Mouse (Mus musculus): ENCODE results near the gene Gimap3. TPM values are rescaled to one million over a fixed set of nuclear protein-coding genes. Genes with fewer than 3 reads are reported as not detected.

The Gimap3 gene
- polyA plus RNA-seq, 1 experiment from 2014 or later: 0.75 TPM

- no peak overlapping the region for H3K9ac ChIP-seq (replicated peaks)
- DNase-seq (no peak), ATAC-seq (no peak)
- no peak overlapping the region for H3K4me3 ChIP-seq (ENCODE audit: low read depth, low read length)
- H3K4me2 ChIP-seq (ENCODE audit: low read depth, low read length): peak overlapping the region; percentile 39
- 49% methylated on average over 3 of the region's 3 CpGs for WGBS (ENCODE audit: insufficient replicate concordance)
- peaks cover 23% of the 10 kb centered on the region for H3K4me1 ChIP-seq (ENCODE audit: insufficient read depth)
- peak overlapping the region; percentile 74; the same call in 1 of the 2 replicates for H3K27ac ChIP-seq (ENCODE audit: low read depth)
- no peak for TF ChIP-seq EP300 (IDR thresholded peaks at IDR 0.05; ENCODE audit: low read depth)
- no peak for TF ChIP-seq CTCF (IDR thresholded peaks at IDR 0.05; ENCODE audit: low read depth)
- H3K27me3 ChIP-seq (ENCODE audit: insufficient read depth, low read length): no peaks in the 10 kb centered on the region
- H3K36me3 ChIP-seq (replicated peaks; ENCODE audit: insufficient read depth, low read length): no peaks in the 10 kb centered on the region
- H3K9me3 ChIP-seq (ENCODE audit: low read length): no peaks in the 10 kb centered on the region
Observed at GRCm38 (mm10) chr6:48740501-48741169, 30.0 kb downstream of the Gimap3 start.

GRCm38 (mm10) chr6:48739780-48740055 lies 30.9 kb downstream of the Gimap3 start:
- H3K4me2 ChIP-seq (ENCODE audit: low read depth, low read length): peak overlapping the region; percentile 39
- H3K4me1 ChIP-seq (ENCODE audit: insufficient read depth): peaks cover 23% of the 10 kb centered on the region
- TF ChIP-seq EP300 (IDR thresholded peaks at IDR 0.05; ENCODE audit: low read depth) (no peak), CTCF (IDR thresholded peaks at IDR 0.05; ENCODE audit: low read depth) (no peak)
- no peaks in the 10 kb centered on the region for H3K27me3 ChIP-seq (ENCODE audit: insufficient read depth, low read length)
- peak overlapping the region; percentile 19 for H3K4me3 ChIP-seq (ENCODE audit: low read depth, low read length)
- H3K9me3 ChIP-seq (ENCODE audit: low read length): no peaks in the 10 kb centered on the region
- H3K36me3 ChIP-seq (replicated peaks; ENCODE audit: insufficient read depth, low read length): no peaks in the 10 kb centered on the region
- DNase-seq: no peak
- no peak overlapping the region for H3K27ac ChIP-seq (ENCODE audit: low read depth)
- no peak for ATAC-seq
- WGBS (ENCODE audit: insufficient replicate concordance): 50% methylated on average over 3 of the region's 3 CpGs
- no peak overlapping the region for H3K9ac ChIP-seq (replicated peaks)

- peak within 1 kb of the TSS; percentile 51 for H3K27ac ChIP-seq (ENCODE audit: low read depth)
- H3K9me3 ChIP-seq (ENCODE audit: low read length): no peaks in the 10 kb centered on the region
- H3K27me3 ChIP-seq (ENCODE audit: insufficient read depth, low read length): no peaks in the 10 kb centered on the region
- TF ChIP-seq CTCF (IDR thresholded peaks at IDR 0.05; ENCODE audit: low read depth) (no peak), EP300 (IDR thresholded peaks at IDR 0.05; ENCODE audit: low read depth) (no peak)
- no peaks in the 10 kb centered on the region for H3K36me3 ChIP-seq (replicated peaks; ENCODE audit: insufficient read depth, low read length)
- H3K4me3 ChIP-seq (ENCODE audit: low read depth, low read length): peak within 1 kb of the TSS; percentile 45
- peak within 1 kb of the TSS; percentile 39 for H3K4me2 ChIP-seq (ENCODE audit: low read depth, low read length)
- 29% methylated on average over 15 of the region's 15 CpGs for WGBS (ENCODE audit: insufficient replicate concordance)
- H3K9ac ChIP-seq (replicated peaks): peak within 1 kb of the TSS; percentile 41; the same call in 1 of the 2 replicates
- DNase-seq (peak; percentile 21), ATAC-seq (no peak)
- peaks cover 23% of the 10 kb centered on the region for H3K4me1 ChIP-seq (ENCODE audit: insufficient read depth)
Observed at GRCm38 (mm10) chr6:48738961-48739779, 31.5 kb downstream of the Gimap3 start, which contains the start of gene Gimap1. Gimap1 (plus strand) TSS chr6:48739054.

- Histone ChIP-seq H3K9ac (replicated peaks) (no peak overlapping the region), H3K4me1 (ENCODE audit: insufficient read depth) (peaks cover 20% of the 10 kb centered on the region), H3K4me2 (ENCODE audit: low read depth, low read length) (no peak overlapping the region), H3K36me3 (replicated peaks; ENCODE audit: insufficient read depth, low read length) (no peaks in the 10 kb centered on the region), H3K27me3 (ENCODE audit: insufficient read depth, low read length) (no peaks in the 10 kb centered on the region), H3K27ac (ENCODE audit: low read depth) (no peak overlapping the region), H3K4me3 (ENCODE audit: low read depth, low read length) (no peak overlapping the region), H3K9me3 (ENCODE audit: low read length) (no peaks in the 10 kb centered on the region)
- ATAC-seq (no peak), DNase-seq (no peak)
- TF ChIP-seq CTCF (IDR thresholded peaks at IDR 0.05; ENCODE audit: low read depth): no peak
- no peak for TF ChIP-seq EP300 (IDR thresholded peaks at IDR 0.05; ENCODE audit: low read depth)
- WGBS (ENCODE audit: insufficient replicate concordance): 83% methylated on average over 5 of the region's 5 CpGs
Observed at GRCm38 (mm10) chr6:48737688-48738087, 33.0 kb downstream of the Gimap3 start.

- DNase-seq (no peak), ATAC-seq (no peak)
- no peak overlapping the region for H3K9ac ChIP-seq (replicated peaks)
- no peaks in the 10 kb centered on the region for H3K36me3 ChIP-seq (replicated peaks; ENCODE audit: insufficient read depth, low read length)
- H3K27ac ChIP-seq (ENCODE audit: low read depth): no peak overlapping the region
- no peak overlapping the region for H3K4me3 ChIP-seq (ENCODE audit: low read depth, low read length)
- peaks cover 17% of the 10 kb centered on the region for H3K4me1 ChIP-seq (ENCODE audit: insufficient read depth)
- TF ChIP-seq EP300 (IDR thresholded peaks at IDR 0.05; ENCODE audit: low read depth): no peak
- WGBS (ENCODE audit: insufficient replicate concordance): 30% methylated on average over 2 of the region's 2 CpGs
- no peak overlapping the region for H3K4me2 ChIP-seq (ENCODE audit: low read depth, low read length)
- H3K9me3 ChIP-seq (ENCODE audit: low read length): no peaks in the 10 kb centered on the region
- no peaks in the 10 kb centered on the region for H3K27me3 ChIP-seq (ENCODE audit: insufficient read depth, low read length)
Observed at GRCm38 (mm10) chr6:48737053-48737452, 33.6 kb downstream of the Gimap3 start.

- Histone ChIP-seq H3K27ac (ENCODE audit: low read depth) (no peak overlapping the region), H3K4me1 (ENCODE audit: insufficient read depth) (no peaks in the 10 kb centered on the region), H3K4me2 (ENCODE audit: low read depth, low read length) (no peak overlapping the region), H3K9me3 (ENCODE audit: low read length) (no peaks in the 10 kb centered on the region), H3K4me3 (ENCODE audit: low read depth, low read length) (no peak overlapping the region), H3K27me3 (ENCODE audit: insufficient read depth, low read length) (no peaks in the 10 kb centered on the region), H3K9ac (replicated peaks) (no peak overlapping the region), H3K36me3 (replicated peaks; ENCODE audit: insufficient read depth, low read length) (no peaks in the 10 kb centered on the region)
- DNase-seq (no peak), ATAC-seq (no peak)
- TF ChIP-seq EP300 (IDR thresholded peaks at IDR 0.05; ENCODE audit: low read depth): no peak
- TF ChIP-seq CTCF (IDR thresholded peaks at IDR 0.05; ENCODE audit: low read depth): no peak
- WGBS (ENCODE audit: insufficient replicate concordance): 87% methylated on average over 1 of the region's 1 CpGs
Observed at GRCm38 (mm10) chr6:48733660-48734059, 37.0 kb downstream of the Gimap3 start.
